Mouse (Mus musculus) C2C12 (cell line): ENCODE data around the gene Naa16.

Experiments used
- CTCF ChIP-seq: IDR thresholded peaks from one replicate; pipeline ENCODE4 v1.5.1; 2011; ENCODE audit not compliant: control insufficient read depth, insufficient read depth, insufficient read length
- MAX ChIP-seq: IDR thresholded peaks from one replicate; pipeline ENCODE4 v1.6.1; 2011; ENCODE audit warnings: mild to moderate bottlenecking, control low read depth
- MYOG ChIP-seq: IDR thresholded peaks from one replicate; pipeline ENCODE4 v1.6.1; 2011; ENCODE audit not compliant: control insufficient read depth, insufficient read length; ENCODE audit errors: extremely low read depth
- USF1 ChIP-seq: IDR thresholded peaks from one replicate; pipeline ENCODE4 v1.6.1; 2011; ENCODE audit warnings: low read depth, mild to moderate bottlenecking, control low read depth, moderate library complexity

GRCm38 (mm10) chr14:79383120-79383519 lies 7.5 kb downstream of the Naa16 start:
- TF ChIP-seq CTCF (no peak), USF1 (no peak), MAX (no peak), MYOG (no peak)
